Mouse (Mus musculus) CH12.LX (cell line): ENCODE data around the gene Arhgef25. TPM values are rescaled to one million over a fixed set of nuclear protein-coding genes. Genes with fewer than 3 reads are reported as not detected.
A peak's percentile ranks its signal among the peaks of the same experiment; 100 is the strongest.

Experiments
- DNase-seq: peaks from one replicate; pipeline ENCODE4 v3.0.0-alpha.2; 2013; ENCODE audit errors: extremely low read depth
- H3K27ac ChIP-seq: 2 replicates; pipeline ENCODE4 v1.5.1; 2012; ENCODE audit warnings: low read depth, mild to moderate bottlenecking, control low read depth, moderate library complexity; ENCODE audit not compliant: insufficient read depth
- H3K27me3 ChIP-seq: replicated peaks from 2 replicates; pipeline ENCODE3; 2012; ENCODE audit warnings: inconsistent platforms
- H3K36me3 ChIP-seq, 2 experiments: replicated peaks in 1 of 2; 2 replicates each; pipeline versions ENCODE3 to v1.6.1; 2012; ENCODE audit warnings: inconsistent platforms in 1 of 2, low read length in 1 of 2, mild to moderate bottlenecking in 1 of 2, mixed read lengths in 1 of 2, moderate library complexity in 1 of 2; ENCODE audit not compliant: control insufficient read depth in 1 of 2, insufficient read depth in 1 of 2
- H3K4me1 ChIP-seq, 2 experiments: 2 replicates each; pipeline ENCODE4 v1.6.1; 2012; ENCODE audit warnings: inconsistent platforms in 1 of 2, moderate library complexity in 1 of 2; ENCODE audit not compliant: insufficient read depth in 2 of 2, control insufficient read depth in 1 of 2
- H3K4me2 ChIP-seq: 2 replicates; pipeline ENCODE4 v1.6.1; 2012; ENCODE audit warnings: low read depth, mild to moderate bottlenecking, control low read depth; ENCODE audit not compliant: poor library complexity, insufficient read depth, severe bottlenecking
- H3K4me3 ChIP-seq, 3 experiments: fragments of 150-350 bp in 1 of 3; sonication (generic) in 1 of 3; replicated peaks in 1 of 3; 2 replicates each; pipeline versions ENCODE3 to v1.5.1; 2011 to 2012; ENCODE audit warnings: low read depth in 2 of 3, low read length in 2 of 3, mild to moderate bottlenecking in 2 of 3, moderate library complexity in 2 of 3, control low read depth in 1 of 3, improper control_type of control experiment in 1 of 3, inconsistent platforms in 1 of 3, mixed read lengths in 1 of 3; ENCODE audit not compliant: poor library complexity in 1 of 3
- H3K79me2 ChIP-seq: replicated peaks from 2 replicates; pipeline ENCODE4 v1.6.1; 2012; ENCODE audit warnings: mild to moderate bottlenecking, moderate library complexity; ENCODE audit not compliant: control insufficient read depth, poor library complexity, insufficient read depth, severe bottlenecking; ENCODE audit errors: extremely low read depth
- H3K9ac ChIP-seq: 2 replicates; pipeline ENCODE4 v1.6.1; 2012; ENCODE audit warnings: low read depth, mild to moderate bottlenecking, control low read depth, moderate library complexity; ENCODE audit not compliant: insufficient read depth
- H3K9me3 ChIP-seq: replicated peaks from 2 replicates; pipeline ENCODE3; 2012; ENCODE audit warnings: low read length, inconsistent platforms, mixed read lengths
- BHLHE40 ChIP-seq: IDR thresholded peaks from 2 replicates; pipeline ENCODE4 v1.6.1; 2011; ENCODE audit warnings: mild to moderate bottlenecking, low read depth, low read length, improper control_type of control experiment
- CTCF ChIP-seq, 2 experiments: IDR thresholded peaks in 1 of 2; conservative IDR thresholded peaks in 1 of 2; 2 replicates each; pipeline ENCODE4 v1.5.1; 2011 to 2012; ENCODE audit warnings: low read depth in 2 of 2, low read length in 2 of 2, improper control_type of control experiment in 1 of 2, inconsistent platforms in 1 of 2, mild to moderate bottlenecking in 1 of 2, moderate library complexity in 1 of 2
- ELF1 ChIP-seq: IDR thresholded peaks from 2 replicates; pipeline ENCODE4 v1.6.1; 2014; ENCODE audit warnings: low read depth, mild to moderate bottlenecking, inconsistent platforms, low read length, improper control_type of control experiment
- ETS1 ChIP-seq: conservative IDR thresholded peaks from 2 replicates; pipeline ENCODE4 v1.6.1; 2012; ENCODE audit warnings: low read depth, mild to moderate bottlenecking, inconsistent platforms, low read length, improper control_type of control experiment, moderate library complexity
- GABPA ChIP-seq: IDR thresholded peaks from 2 replicates; pipeline ENCODE4 v1.6.1; 2012; ENCODE audit warnings: low read depth, low read length, improper control_type of control experiment, inconsistent platforms; ENCODE audit not compliant: insufficient replicate concordance
- HCFC1 ChIP-seq: IDR thresholded peaks from 2 replicates; pipeline ENCODE4 v1.6.1; 2012; ENCODE audit warnings: low read depth, mild to moderate bottlenecking, inconsistent platforms, low read length, improper control_type of control experiment
- IRF4 ChIP-seq: IDR thresholded peaks from 2 replicates; pipeline ENCODE4 v1.6.1; 2014; ENCODE audit warnings: low read depth, mild to moderate bottlenecking, inconsistent platforms, low read length, improper control_type of control experiment
- JUN ChIP-seq: IDR thresholded peaks from 2 replicates; pipeline ENCODE4 v1.6.1; 2011; ENCODE audit warnings: low read depth, mild to moderate bottlenecking, low read length, improper control_type of control experiment, moderate library complexity; ENCODE audit not compliant: insufficient read depth
- MAX ChIP-seq: IDR thresholded peaks from 2 replicates; pipeline ENCODE4 v1.6.1; 2011; ENCODE audit warnings: low read length, improper control_type of control experiment
- MEF2A ChIP-seq: IDR thresholded peaks from 2 replicates; pipeline ENCODE4 v1.6.1; 2014; ENCODE audit warnings: low read depth, mild to moderate bottlenecking, inconsistent platforms, low read length, improper control_type of control experiment, borderline replicate concordance
- MXI1 ChIP-seq: IDR thresholded peaks from 2 replicates; pipeline ENCODE4 v1.6.1; 2011; ENCODE audit warnings: mild to moderate bottlenecking, low read depth, low read length, improper control_type of control experiment
- NRF1 ChIP-seq: IDR thresholded peaks from 2 replicates; pipeline ENCODE4 v1.6.1; 2014; ENCODE audit warnings: low read depth, mild to moderate bottlenecking, inconsistent platforms, low read length, improper control_type of control experiment, moderate library complexity
- PAX5 ChIP-seq: IDR thresholded peaks from 2 replicates; pipeline ENCODE4 v1.6.1; 2012; ENCODE audit warnings: low read length, inconsistent platforms, mixed read lengths
- POLR2AphosphoS2 ChIP-seq: IDR thresholded peaks from 2 replicates; pipeline ENCODE4 v1.6.1; 2011; ENCODE audit warnings: low read depth, low read length, improper control_type of control experiment
- RAD21 ChIP-seq: IDR thresholded peaks from 2 replicates; pipeline ENCODE4 v1.6.1; 2011; ENCODE audit warnings: low read depth, mild to moderate bottlenecking, low read length, improper control_type of control experiment, moderate library complexity
- SMC3 ChIP-seq: IDR thresholded peaks from 2 replicates; pipeline ENCODE4 v1.6.1; 2011; ENCODE audit warnings: low read depth, low read length, improper control_type of control experiment
- TCF12 ChIP-seq: IDR thresholded peaks from 2 replicates; pipeline ENCODE4 v1.6.1; 2014; ENCODE audit warnings: low read depth, mild to moderate bottlenecking, inconsistent platforms, low read length, improper control_type of control experiment
- USF1 ChIP-seq: IDR thresholded peaks from 2 replicates; pipeline ENCODE4 v1.6.1; 2014; ENCODE audit warnings: low read depth, mild to moderate bottlenecking, inconsistent platforms, low read length, improper control_type of control experiment
- USF2 ChIP-seq: conservative IDR thresholded peaks from 2 replicates; pipeline ENCODE4 v1.6.1; 2011; ENCODE audit warnings: low read depth, low read length, improper control_type of control experiment
- ZC3H11A ChIP-seq: IDR thresholded peaks from 2 replicates; pipeline ENCODE4 v1.6.1; 2012; ENCODE audit warnings: low read depth, mild to moderate bottlenecking, inconsistent platforms, low read length, improper control_type of control experiment
- ZNF384 ChIP-seq: IDR thresholded peaks from 2 replicates; pipeline ENCODE4 v1.6.1; 2012; ENCODE audit warnings: low read depth, low read length, improper control_type of control experiment, inconsistent platforms
- dilution Hi-C: fragments of 300-500 bp; cut with MboI; formaldehyde crosslinking; loops from 2 replicates; pipeline ENCODE4 v1.14.3; 2020; ENCODE audit warnings: low sequenced_read_pairs; ENCODE audit not compliant: extremely low pct_unique_long_range_greater_than_20kb, extremely low pct_ligation_motif_present
- in situ Hi-C: fragments of 300-500 bp; cut with MboI; formaldehyde crosslinking; loops from 3 replicates; pipeline ENCODE4 v1.14.3; 2019; ENCODE audit warnings: low sequenced_read_pairs, low pct_ligation_motif_present, low pct_unique_long_range_greater_than_20kb, mixed read lengths
- polyA plus RNA-seq: library from polyadenylated mRNA; unstranded; fragments of >175 nt; gene quantifications from 2 replicates; pipeline ENCODE4 v1.2.1, GENCODE M21; 2012; ENCODE audit warnings: low read depth; ENCODE audit not compliant: insufficient read length
- total RNA-seq, 2 experiments: library from RNA; depleted of rRNA; stranded (reverse); fragments of 300-350 nt in 1 of 2; fragments of >200 nt in 1 of 2; gene quantifications; 2 replicates each; pipeline ENCODE4 v1.2.3; 2012 to 2014

The Arhgef25 gene
- total and polyA plus RNA-seq, 3 experiments = 3.3 to 8.7 (median 8.3) TPM

- in situ Hi-C loops (no loop called here), dilution Hi-C loops (no loop called here)
- Histone ChIP-seq H3K4me1 (peaks cover 0 to 12% of the 10 kb centered on the region in 2 experiments; a peak in 1 of 4 replicates), H3K4me3 (no peak overlapping the region), H3K9ac (no peak overlapping the region), H3K27me3 (no peaks in the 10 kb centered on the region), H3K4me2 (no peak overlapping the region), H3K9me3 (peaks cover 7% of the 10 kb centered on the region), H3K79me2 (no peaks in the 10 kb centered on the region), H3K27ac (no peak overlapping the region), H3K36me3 (peaks cover 9 to 51% of the 10 kb centered on the region in 2 experiments)
- TF ChIP-seq MAX = 0 out of 2 replicates have a peak, but pooled peaks have one; percentile 28
- TF ChIP-seq USF2 = peak; percentile 46
- TF ChIP-seq JUN = no peak
- TF ChIP-seq BHLHE40 = peak; percentile 15; the same call in 1 of the 2 replicates
- TF ChIP-seq USF1 = peak; percentile 41; the same call in 1 of the 2 replicates
- peak in 1 of 2 experiments; percentile 60; a peak in 2 of 4 replicates for TF ChIP-seq CTCF (conservative IDR thresholded peaks at IDR 0.05 in 1 of 2, IDR thresholded peaks at IDR 0.05 in 1 of 2; ENCODE audit: low read depth in 2 of 2, low read length in 2 of 2)
- peak; percentile 39 for TF ChIP-seq SMC3
- no peak for TF ChIP-seq MXI1
- TF ChIP-seq RAD21 = peak; percentile 54
- no peak for DNase-seq
These were observed 3.4 kb downstream of the Arhgef25 start for GRCm38 (mm10) chr10:127186451-127186850.

DNA sequence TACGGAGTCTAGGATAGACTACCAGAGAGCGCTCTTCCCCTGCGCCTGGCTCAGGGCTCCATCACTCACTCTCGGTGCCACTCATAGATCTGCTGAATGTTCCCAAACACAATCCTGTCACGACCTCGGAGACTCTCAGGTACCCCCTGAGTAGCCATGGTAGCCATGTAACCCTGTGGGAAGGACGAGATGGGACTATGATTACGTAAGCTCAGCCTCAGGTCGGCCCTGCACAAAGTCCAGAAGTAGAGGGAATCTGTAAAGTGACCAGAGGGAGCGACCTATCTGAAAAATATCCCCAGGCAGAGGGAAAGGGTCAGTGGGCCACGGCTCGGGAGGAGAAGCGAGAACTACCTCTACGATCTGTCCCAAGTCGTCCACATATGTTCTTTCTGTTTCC, 4.4 kb downstream of the Arhgef25 start:
- no peaks in the 10 kb centered on the region for H3K27me3 ChIP-seq
- peaks cover 0 to 12% of the 10 kb centered on the region in 2 experiments; a peak in 1 of 4 replicates for H3K4me1 ChIP-seq
- no peak overlapping the region for H3K9ac ChIP-seq
- no peak for TF ChIP-seq ETS1
- TF ChIP-seq JUN = no peak
- TF ChIP-seq POLR2AphosphoS2 = no peak
- TF ChIP-seq NRF1 = no peak
- no peak for TF ChIP-seq CTCF (conservative IDR thresholded peaks at IDR 0.05 in 1 of 2, IDR thresholded peaks at IDR 0.05 in 1 of 2; ENCODE audit: low read depth in 2 of 2, low read length in 2 of 2)
- no peak for TF ChIP-seq USF2
- TF ChIP-seq MEF2A = no peak
- TF ChIP-seq RAD21 = no peak
- TF ChIP-seq TCF12 = no peak
- no peak for TF ChIP-seq PAX5
- TF ChIP-seq HCFC1 = no peak
- no peak for TF ChIP-seq SMC3
- no peak for TF ChIP-seq GABPA
- no peak for TF ChIP-seq ELF1
- no peak for TF ChIP-seq IRF4
- TF ChIP-seq ZNF384 = no peak
- TF ChIP-seq ZC3H11A = no peak
- no peak overlapping the region for H3K27ac ChIP-seq
- peaks cover 1 to 42% of the 10 kb centered on the region in 2 experiments for H3K36me3 ChIP-seq
- H3K4me3 ChIP-seq = no peak overlapping the region
- dilution Hi-C loops (no loop called here), in situ Hi-C loops (no loop called here)
- no peaks in the 10 kb centered on the region for H3K79me2 ChIP-seq
- peaks cover 7% of the 10 kb centered on the region for H3K9me3 ChIP-seq
- no peak for DNase-seq
- H3K4me2 ChIP-seq = no peak overlapping the region
